20 mouse cellular contexts compared by ENCODE assay signal in the genomic region with DNA sequence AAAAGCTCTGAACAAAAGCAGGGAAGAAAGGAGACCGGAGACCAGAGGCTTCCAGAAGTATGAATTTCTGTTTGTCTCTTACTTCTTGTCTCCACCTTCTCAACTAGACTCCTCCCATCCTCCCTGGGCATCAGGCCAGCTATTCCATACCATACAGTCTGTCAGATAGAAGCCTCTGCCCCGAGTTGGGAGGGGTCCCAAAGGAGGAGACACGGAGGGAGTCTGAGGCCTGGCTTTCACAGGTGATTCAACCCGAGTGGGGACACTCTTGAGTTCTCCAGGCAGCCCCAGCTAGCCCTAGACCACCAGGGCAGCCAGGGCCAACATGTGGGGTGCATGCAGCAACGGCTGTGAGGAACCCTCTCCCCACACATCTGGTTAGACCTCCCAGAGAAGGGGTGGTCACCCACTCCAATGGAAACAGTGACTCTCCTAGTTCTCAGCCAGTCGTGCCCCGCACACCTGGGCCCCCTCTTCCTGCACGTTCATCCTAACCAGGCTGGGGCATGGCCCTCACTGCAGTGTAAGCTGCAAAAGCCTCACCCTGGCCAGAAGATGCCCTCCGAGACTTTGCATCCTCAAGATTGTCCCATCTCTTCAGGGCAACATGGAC. TPM values are rescaled to one million over a fixed set of nuclear protein-coding genes. Genes with fewer than 3 reads are reported as not detected.
DNase-seq lines count a peak whose midpoint lies in the region; ATAC-seq and TF ChIP-seq lines count a peak whose summit lies in the region.
"Had no signal": no experiment of that assay in that cellular context is flagged by ENCODE, and none has a peak within 500 bp of the region (broad histone marks: within the 10 kb centered on the region; RNA-seq: fewer than 3 reads in every experiment).

No protein-coding gene starts in this region.

- no peaks in the 10 kb centered on the region for H3K79me2 ChIP-seq in MEL (ENCODE audit: control insufficient read depth, insufficient read depth, low read length, poor library complexity)

- no peaks in the 10 kb centered on the region for H3K9me3 ChIP-seq in intestine, embryonic 14.5 days (ENCODE audit: control insufficient read depth, low read length)
- no peaks in the 10 kb centered on the region for H3K9me3 ChIP-seq in intestine, postnatal 0 days (ENCODE audit: control insufficient read depth)
- H3K9me3 ChIP-seq in MEL (replicated peaks; ENCODE audit: insufficient read depth, low read length) = no peaks in the 10 kb centered on the region
- no peaks in the 10 kb centered on the region for H3K9me3 ChIP-seq in hindbrain, embryonic 16.5 days (ENCODE audit: control insufficient read depth, low read length)
- H3K9me3 ChIP-seq in midbrain, embryonic 14.5 days (ENCODE audit: control insufficient read depth, low read length) = no peaks in the 10 kb centered on the region
- H3K9me3 ChIP-seq: forebrain, embryonic 10.5 days; megakaryocyte, embryonic 14.5 days had no signal

- H3K27me3 ChIP-seq in intestine, embryonic 14.5 days (replicated peaks; ENCODE audit: control insufficient read depth, insufficient read depth, low read length) = peaks cover 64% of the 10 kb centered on the region
- H3K27me3 ChIP-seq in intestine, postnatal 0 days (replicated peaks; ENCODE audit: control insufficient read depth, insufficient read depth, low read length) = peaks cover 71% of the 10 kb centered on the region
- H3K27me3 ChIP-seq in MEL (ENCODE audit: control insufficient read depth in 1 of 2, insufficient read depth in 2 of 2, low read length in 2 of 2) = no peaks in the 10 kb centered on the region
- H3K27me3 ChIP-seq in hindbrain, embryonic 16.5 days (replicated peaks; ENCODE audit: control insufficient read depth, insufficient read depth, low read length) = peaks cover 47% of the 10 kb centered on the region
- peaks cover 69% of the 10 kb centered on the region for H3K27me3 ChIP-seq in midbrain, embryonic 14.5 days (ENCODE audit: control insufficient read depth, insufficient read depth, low read length)

- H3K4me1 ChIP-seq in intestine, embryonic 14.5 days (replicated peaks; ENCODE audit: control insufficient read depth, insufficient read depth, low read length) = peaks cover 37% of the 10 kb centered on the region
- peaks cover 12% of the 10 kb centered on the region; the same call in 1 of the 2 replicates for H3K4me1 ChIP-seq in intestine, postnatal 0 days (replicated peaks; ENCODE audit: control insufficient read depth, insufficient read depth, low read length)
- no peaks in the 10 kb centered on the region for H3K4me1 ChIP-seq in MEL (ENCODE audit: control insufficient read depth in 1 of 2, insufficient read depth in 2 of 2, low read length in 2 of 2)
- peaks cover 32% of the 10 kb centered on the region for H3K4me1 ChIP-seq in hindbrain, embryonic 16.5 days (ENCODE audit: control insufficient read depth, insufficient read depth, low read depth, low read length)
- H3K4me1 ChIP-seq in midbrain, embryonic 14.5 days (ENCODE audit: control insufficient read depth, insufficient read depth, low read length) = peaks cover 32% of the 10 kb centered on the region

- TF ChIP-seq POLR2A in MEL (IDR thresholded peaks at IDR 0.05; ENCODE audit: control insufficient read depth in 1 of 2, insufficient read depth in 1 of 2, low read depth in 1 of 2, low read length in 2 of 2, poor library complexity in 1 of 2) = no peak

- TF ChIP-seq CTCF in intestine, postnatal 0 days (IDR thresholded peaks at IDR 0.05; ENCODE audit: low read depth) = no peak
- no peak for TF ChIP-seq CTCF in MEL (IDR thresholded peaks at IDR 0.05 in 2 of 3, conservative IDR thresholded peaks at IDR 0.05 in 1 of 3; ENCODE audit: control insufficient read depth in 1 of 3, insufficient read depth in 1 of 3, low read depth in 2 of 3, low read length in 3 of 3, poor library complexity in 1 of 3, severe bottlenecking in 1 of 3)

- no peak for TF ChIP-seq RAD21 in MEL (IDR thresholded peaks at IDR 0.05; ENCODE audit: low read depth, low read length)

- peak; percentile 67 for DNase-seq in intestine, embryonic 14.5 days (ENCODE audit: low spot score)
- DNase-seq in MEL (ENCODE audit: low read depth, low spot score) (peak; percentile 7), NIH3T3 (ENCODE audit: low read depth) (peak; percentile 66)
- no peak for DNase-seq in cerebellum, adult 9-11 months
- no peak for DNase-seq in embryo, embryonic 9.5 days (ENCODE audit: extremely low spot score)
- DNase-seq in midbrain, embryonic 14.5 days = no peak
- DNase-seq: cerebellum, postnatal 14 days; gastrocnemius, postnatal 25 days; heart, postnatal 14 days; right cerebral cortex, postnatal 25 days; thymus, postnatal 4 days had no signal

- no peak for ATAC-seq in intestine, embryonic 14.5 days (replicated peaks; ENCODE audit: low FRiP score, low TSS enrichment, low read depth)
- ATAC-seq in intestine, postnatal 0 days = no peak
- no peak for ATAC-seq in hindbrain, embryonic 16.5 days
- no peak for ATAC-seq in midbrain, embryonic 14.5 days (ENCODE audit: low FRiP score, low TSS enrichment)
- ATAC-seq: intestine, embryonic 16.5 days; lung, postnatal 0 days had no signal

- H3K27ac ChIP-seq in intestine, embryonic 14.5 days (ENCODE audit: low read depth) = no peak overlapping the region
- H3K27ac ChIP-seq in intestine, postnatal 0 days (ENCODE audit: low read depth, low read length) = no peak overlapping the region
- H3K27ac ChIP-seq in MEL (ENCODE audit: control insufficient read depth, low read depth, low read length) = no peak overlapping the region
- no peak overlapping the region for H3K27ac ChIP-seq in hindbrain, embryonic 16.5 days (ENCODE audit: low read depth, low read length)
- H3K27ac ChIP-seq in midbrain, embryonic 14.5 days (replicated peaks; ENCODE audit: low read depth, low read length) = no peak overlapping the region
- H3K27ac ChIP-seq: forebrain, embryonic 10.5 days; kidney, postnatal 0 days; liver, embryonic 14.5 days; stomach, postnatal 0 days had no signal

- WGBS in intestine, embryonic 14.5 days = 56% methylated on average over 9 of the region's 9 CpGs
- 66% methylated on average over 9 of the region's 9 CpGs for WGBS in intestine, postnatal 0 days
- 50% methylated on average over 9 of the region's 9 CpGs for WGBS in hindbrain, embryonic 16.5 days
- WGBS in midbrain, embryonic 14.5 days = 52% methylated on average over 9 of the region's 9 CpGs

- H3K4me2 ChIP-seq in intestine, embryonic 14.5 days (ENCODE audit: low read length) = no peak overlapping the region
- H3K4me2 ChIP-seq in intestine, postnatal 0 days (replicated peaks; ENCODE audit: low read depth) = no peak overlapping the region
- H3K4me2 ChIP-seq in hindbrain, embryonic 16.5 days (ENCODE audit: low read length) = peak overlapping the region; percentile 15; the same call in 1 of the 2 replicates
- no peak overlapping the region for H3K4me2 ChIP-seq in midbrain, embryonic 14.5 days (ENCODE audit: low read length)

- no peaks in the 10 kb centered on the region for H3K36me3 ChIP-seq in intestine, embryonic 14.5 days (ENCODE audit: control insufficient read depth, insufficient read depth, low read length)
- H3K36me3 ChIP-seq in intestine, postnatal 0 days (ENCODE audit: control insufficient read depth, insufficient read depth) = no peaks in the 10 kb centered on the region
- H3K36me3 ChIP-seq in MEL (ENCODE audit: control insufficient read depth in 1 of 2, insufficient read depth in 2 of 2, low read length in 2 of 2) = no peaks in the 10 kb centered on the region
- no peaks in the 10 kb centered on the region for H3K36me3 ChIP-seq in hindbrain, embryonic 16.5 days (ENCODE audit: control insufficient read depth, insufficient read depth, low read length)
- H3K36me3 ChIP-seq in midbrain, embryonic 14.5 days (ENCODE audit: control insufficient read depth, insufficient read depth, low read length) = no peaks in the 10 kb centered on the region
- H3K36me3 ChIP-seq: forebrain, embryonic 10.5 days had no signal

- no peak overlapping the region for H3K4me3 ChIP-seq in intestine, embryonic 14.5 days (ENCODE audit: low read depth, low read length)
- H3K4me3 ChIP-seq in intestine, postnatal 0 days (ENCODE audit: low read depth, low read length) = no peak overlapping the region
- H3K4me3 ChIP-seq in MEL (ENCODE audit: control insufficient read depth in 1 of 2, insufficient read depth in 1 of 2, low read depth in 2 of 2, low read length in 2 of 2) = no peak overlapping the region
- no peak overlapping the region for H3K4me3 ChIP-seq in hindbrain, embryonic 16.5 days (ENCODE audit: low read length)
- H3K4me3 ChIP-seq in midbrain, embryonic 14.5 days (replicated peaks; ENCODE audit: low read depth, low read length) = no peak overlapping the region
- H3K4me3 ChIP-seq: forebrain, embryonic 10.5 days; megakaryocyte, embryonic 14.5 days had no signal

- H3K9ac ChIP-seq in intestine, embryonic 14.5 days (ENCODE audit: low read length) = no peak overlapping the region
- no peak overlapping the region for H3K9ac ChIP-seq in intestine, postnatal 0 days (ENCODE audit: low read depth, low read length)
- no peak overlapping the region for H3K9ac ChIP-seq in MEL (ENCODE audit: control insufficient read depth, low read depth, low read length, poor library complexity, severe bottlenecking)
- H3K9ac ChIP-seq in hindbrain, embryonic 16.5 days (ENCODE audit: low read depth, low read length) = no peak overlapping the region
- no peak overlapping the region for H3K9ac ChIP-seq in midbrain, embryonic 14.5 days (replicated peaks; ENCODE audit: low read length)
- H3K9ac ChIP-seq: liver, embryonic 14.5 days had no signal

- TF ChIP-seq EP300 in MEL (IDR thresholded peaks at IDR 0.05; ENCODE audit: low read depth in 1 of 2, low read length in 2 of 2) = no peak

TF ChIP-seq in MEL, 35 proteins besides CTCF, POLR2A, EP300 and RAD21:
- no peak for TF ChIP-seq USF2 (IDR thresholded peaks at IDR 0.05; ENCODE audit: borderline replicate concordance in 1 of 2, insufficient read depth in 1 of 2, low read depth in 1 of 2, low read length in 2 of 2)
- TF ChIP-seq KAT2A (conservative IDR thresholded peaks at IDR 0.05; ENCODE audit: low read depth, low read length) = no peak
- no peak for TF ChIP-seq TAL1 (IDR thresholded peaks at IDR 0.05; ENCODE audit: low read length)
- TF ChIP-seq MAX (IDR thresholded peaks at IDR 0.05; ENCODE audit: low read length) = no peak
- no peak for TF ChIP-seq ETS1 (IDR thresholded peaks at IDR 0.05; ENCODE audit: low read depth, low read length)
- TF ChIP-seq POLR2AphosphoS5 (IDR thresholded peaks at IDR 0.05; ENCODE audit: borderline replicate concordance, low read depth, low read length) = no peak

RNA-seq across cellular contexts. Expression of a gene that starts 11.8 kb away (rescaled TPM):
- polyA plus RNA-seq in intestine, embryonic 14.5 days (2014; fragmentation: Nextera tagmentation; extraction: Ambion mirVana) = 2.1 and 2.7 TPM in 2 replicates
- 0.46 and 0.50 TPM in 2 replicates for polyA plus RNA-seq in intestine, postnatal 0 days (2015; fragmentation: Nextera tagmentation; extraction: Ambion mirVana)
- total RNA-seq in MEL (2012; rRNA removed) = not detected in 2 replicates
- not detected for polyA plus RNA-seq in MEL (2012; ENCODE audit: insufficient read depth in 1 of 2, insufficient read length in 2 of 2, low read depth in 1 of 2, low replicate concordance in 2 of 2, missing spikeins in 1 of 2)
- polyA plus RNA-seq in hindbrain, embryonic 16.5 days (2015; fragmentation: Nextera tagmentation; extraction: Ambion mirVana) = 37.4 and 48.4 TPM in 2 replicates
- polyA plus RNA-seq in midbrain, embryonic 14.5 days (2014; fragmentation: Nextera tagmentation; extraction: Ambion mirVana) = 21.9 and 29.5 TPM in 2 replicates

Comparison
In these comparisons a context has a peak if more than half of its experiments do, and no peak if none do; other contexts are left out.
1. DNase-seq: peak in intestine, embryonic 14.5 days (single experiment), MEL (single experiment) and NIH3T3 (single experiment); none in cerebellum, adult 9-11 months (single experiment), embryo, embryonic 9.5 days (single experiment) and midbrain, embryonic 14.5 days (single experiment).